Mouse (Mus musculus): ENCODE results near the gene Tcap.

Tcap gene

DNA sequence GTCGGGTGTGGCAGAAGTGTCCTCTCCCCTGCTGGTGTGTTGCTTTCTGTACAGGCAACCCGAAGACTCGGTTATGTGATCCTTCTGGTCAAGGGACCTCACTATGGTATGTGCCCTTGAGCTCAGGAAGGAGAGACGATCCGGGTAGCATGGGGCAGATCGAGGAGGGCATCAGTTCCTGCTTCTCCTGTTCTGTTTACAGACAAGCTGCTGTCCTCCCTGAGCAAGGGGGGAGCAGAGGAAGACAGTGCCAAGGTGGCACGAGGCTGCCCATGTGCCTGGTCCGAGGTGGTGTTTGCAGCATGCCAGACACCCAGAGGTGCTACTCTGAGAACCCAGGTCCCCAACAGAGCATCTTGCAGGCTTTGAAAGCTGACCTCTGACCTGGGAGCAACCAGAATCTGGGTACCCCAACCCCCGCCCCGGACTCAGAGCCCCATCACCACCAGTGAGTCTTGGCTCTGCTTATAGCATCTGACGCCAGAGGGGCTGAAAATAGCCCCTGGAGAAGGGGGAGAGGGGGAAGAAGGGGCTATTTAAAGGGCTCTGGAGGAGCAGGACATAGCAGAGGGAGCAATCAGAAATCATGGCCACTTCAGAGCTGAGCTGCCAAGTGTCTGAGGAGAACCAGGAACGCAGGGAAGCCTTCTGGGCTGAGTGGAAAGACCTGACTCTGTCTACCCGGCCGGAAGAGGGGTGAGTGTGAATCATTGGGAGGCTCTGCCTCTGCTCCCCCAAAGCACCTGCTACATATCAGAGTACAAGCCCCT is at the start of gene Tcap:
Gene Tcap (plus strand): TSS at position 551 of the 770 bp plus-strand sequence.
- peak; percentile 56 to 66 for DNase-seq

DNA sequence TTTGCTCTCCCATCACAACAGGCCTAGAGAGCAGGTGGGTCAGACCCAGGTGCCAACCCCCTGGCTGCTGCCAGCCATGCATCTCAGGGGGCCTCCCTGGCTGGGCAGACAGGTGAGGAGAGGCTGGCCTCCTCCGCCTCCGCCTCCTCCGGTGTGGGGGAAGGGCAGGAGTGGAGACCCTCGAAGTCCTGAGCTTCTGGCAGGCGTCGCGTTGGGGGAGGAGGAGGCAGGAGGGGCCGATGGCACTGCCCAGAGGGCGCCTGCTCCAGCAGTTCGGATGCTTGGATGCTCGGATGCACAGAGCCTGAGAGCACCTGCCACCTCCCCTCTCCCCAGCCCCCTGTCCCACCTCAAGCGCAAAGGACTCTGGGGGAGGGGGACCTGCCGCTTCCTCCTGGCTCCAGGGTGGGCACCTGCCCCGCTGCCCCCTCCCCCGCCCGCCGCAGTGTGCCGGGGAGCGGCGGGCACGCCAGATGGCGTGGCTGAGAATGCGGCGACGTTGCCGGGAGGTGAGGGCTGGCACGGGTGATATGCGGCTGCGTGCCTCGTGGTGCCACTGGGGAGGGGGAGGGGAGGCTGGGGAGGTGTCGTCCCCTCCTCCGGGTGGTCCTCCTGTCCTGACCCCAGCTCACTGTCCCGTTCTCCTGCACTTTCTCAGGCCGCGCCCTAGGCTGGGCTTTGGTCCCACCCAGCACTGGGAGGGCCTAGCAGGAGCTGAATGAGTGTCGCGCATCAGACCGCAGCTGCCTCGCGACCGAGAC is 49.5 kb upstream of the Tcap start:
- DNase-seq, result peak; percentile 92 to 94

GRCm38 (mm10) chr11:98335250-98335649 is 48.4 kb upstream of the Tcap start:
- peak; percentile 54 for DNase-seq

DNA sequence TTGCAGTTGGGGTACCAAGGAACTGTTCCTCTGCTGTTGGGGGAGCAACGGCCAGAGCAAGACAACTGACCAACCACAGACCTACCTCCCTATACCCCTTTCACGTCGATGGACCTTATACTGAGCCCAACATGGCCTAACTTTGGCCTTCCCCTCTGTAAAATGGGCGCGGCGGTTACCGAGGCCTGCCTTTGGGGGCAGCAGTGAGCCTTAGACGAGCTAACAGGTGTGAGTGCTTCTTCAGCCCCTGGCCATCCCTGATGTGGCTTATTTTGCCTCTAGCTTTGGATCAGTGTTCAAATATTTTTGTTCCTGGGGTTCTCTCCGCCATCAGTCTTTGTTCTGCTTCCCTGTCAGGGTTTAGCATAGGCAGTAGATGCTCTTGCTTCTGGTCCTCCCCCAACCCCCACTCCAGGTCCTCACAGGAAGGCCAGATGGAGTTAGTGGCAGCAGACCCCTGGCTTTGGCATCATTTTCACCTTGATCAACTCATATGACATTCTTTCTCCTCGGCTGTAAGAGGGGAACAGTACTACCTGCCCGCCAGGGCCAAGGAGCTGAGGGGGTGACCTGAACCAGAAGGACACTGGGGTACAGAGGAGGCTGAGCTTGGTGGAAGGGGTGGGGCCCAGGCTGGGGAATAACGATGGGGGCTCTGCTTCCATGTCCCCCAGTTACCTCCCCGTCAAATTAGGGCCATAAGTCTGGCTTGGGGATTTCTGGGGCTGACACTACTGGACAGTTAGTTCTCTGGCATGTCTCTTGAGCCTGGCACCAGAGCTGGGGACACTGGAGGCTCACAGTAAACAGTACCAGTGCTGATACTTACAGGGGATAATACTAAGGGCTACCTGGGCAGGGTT is 47.1 kb upstream of the Tcap start:
- peak; percentile 69 to 76 for DNase-seq

- peak; percentile 93 for DNase-seq
Measured at GRCm38 (mm10) chr11:98338507-98338961, 45.1 kb upstream of the Tcap start.

DNA sequence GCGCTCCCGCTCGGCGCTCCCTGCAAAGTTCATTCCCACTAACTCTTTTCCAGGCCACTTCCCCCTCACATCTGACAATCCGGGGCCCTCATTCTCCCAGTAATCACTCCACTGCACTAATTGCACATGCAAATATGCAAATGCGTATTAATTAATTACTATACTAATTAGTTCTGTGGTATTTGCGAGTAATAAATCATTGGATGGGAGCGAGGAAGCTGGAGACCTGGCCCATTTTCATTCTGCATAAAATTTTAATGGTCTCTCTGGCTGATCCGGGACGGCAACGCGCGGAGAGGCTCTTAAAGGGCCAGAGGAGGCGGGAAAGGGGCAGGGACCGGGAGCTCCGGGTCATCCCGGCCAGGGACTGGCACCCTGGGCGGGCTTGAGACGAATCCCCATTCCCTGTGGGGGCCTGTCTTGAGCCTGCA is 44.5 kb upstream of the Tcap start:
- DNase-seq, result peak; percentile 69 to 75

GRCm38 (mm10) chr11:98339679-98340287 is 43.8 kb upstream of the Tcap start:
- peak; percentile 77 to 82 for DNase-seq

- DNase-seq, result no peak
Measured at GRCm38 (mm10) chr11:98340597-98340996, 43.0 kb upstream of the Tcap start.

- DNase-seq, result no peak
Measured at GRCm38 (mm10) chr11:98341174-98341573, 42.4 kb upstream of the Tcap start.

DNA sequence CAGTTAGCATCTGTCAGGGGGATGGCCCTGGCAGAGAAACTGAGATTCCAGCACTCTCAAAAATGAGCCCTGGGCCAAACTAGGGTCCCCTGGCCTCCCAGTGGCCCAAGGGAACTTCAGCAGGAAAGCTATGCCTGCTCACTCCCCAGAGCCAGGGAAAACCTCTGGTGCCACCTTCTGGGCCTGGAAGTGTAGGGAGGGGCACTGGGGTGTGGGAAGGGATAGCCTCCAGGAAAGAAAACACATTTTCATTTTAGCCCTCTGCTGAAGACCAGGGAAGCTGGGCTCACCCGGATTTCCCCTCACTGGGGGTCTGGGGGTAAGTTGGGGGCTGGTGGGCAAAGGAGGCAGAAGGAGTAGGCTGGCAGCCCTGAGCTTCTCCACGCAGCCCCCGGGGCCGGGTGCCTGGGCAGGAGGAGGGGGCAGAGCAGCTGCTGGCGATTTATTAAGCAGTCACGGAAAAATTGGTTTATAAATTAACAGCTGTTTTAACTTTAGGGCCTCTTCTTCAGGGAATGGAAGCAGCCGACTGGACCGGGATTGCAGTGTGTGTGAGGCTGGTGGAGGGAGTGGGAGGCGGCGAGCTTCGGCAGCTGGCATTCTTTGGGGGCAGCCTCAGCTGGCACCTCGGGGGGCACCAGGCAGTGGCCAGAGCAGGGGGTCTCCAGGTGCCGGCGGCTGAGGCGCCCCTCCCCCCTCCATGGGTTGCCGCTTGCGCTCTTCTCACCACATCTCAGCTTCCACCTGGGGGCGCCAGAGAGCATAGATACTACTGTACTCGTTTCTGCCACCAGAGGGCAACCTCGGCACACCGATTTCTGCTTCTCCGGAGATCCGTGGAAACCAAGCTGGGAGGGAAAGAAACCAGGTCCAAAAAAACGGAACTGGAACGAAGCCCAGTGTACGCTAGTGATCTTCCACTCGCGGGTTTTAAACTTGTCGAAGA is 41.3 kb upstream of the Tcap start:
- peak; percentile 96 to 99 for DNase-seq

GRCm38 (mm10) chr11:98345253-98345652 is 38.4 kb upstream of the Tcap start:
- peak; percentile 94 to 96 for DNase-seq

GRCm38 (mm10) chr11:98346168-98346567 is 37.4 kb upstream of the Tcap start:
- peak in 1 of 2 experiments; percentile 9 for DNase-seq

- DNase-seq, result peak; percentile 62 to 74
Measured at GRCm38 (mm10) chr11:98347385-98348082, 36.1 kb upstream of the Tcap start.

DNA sequence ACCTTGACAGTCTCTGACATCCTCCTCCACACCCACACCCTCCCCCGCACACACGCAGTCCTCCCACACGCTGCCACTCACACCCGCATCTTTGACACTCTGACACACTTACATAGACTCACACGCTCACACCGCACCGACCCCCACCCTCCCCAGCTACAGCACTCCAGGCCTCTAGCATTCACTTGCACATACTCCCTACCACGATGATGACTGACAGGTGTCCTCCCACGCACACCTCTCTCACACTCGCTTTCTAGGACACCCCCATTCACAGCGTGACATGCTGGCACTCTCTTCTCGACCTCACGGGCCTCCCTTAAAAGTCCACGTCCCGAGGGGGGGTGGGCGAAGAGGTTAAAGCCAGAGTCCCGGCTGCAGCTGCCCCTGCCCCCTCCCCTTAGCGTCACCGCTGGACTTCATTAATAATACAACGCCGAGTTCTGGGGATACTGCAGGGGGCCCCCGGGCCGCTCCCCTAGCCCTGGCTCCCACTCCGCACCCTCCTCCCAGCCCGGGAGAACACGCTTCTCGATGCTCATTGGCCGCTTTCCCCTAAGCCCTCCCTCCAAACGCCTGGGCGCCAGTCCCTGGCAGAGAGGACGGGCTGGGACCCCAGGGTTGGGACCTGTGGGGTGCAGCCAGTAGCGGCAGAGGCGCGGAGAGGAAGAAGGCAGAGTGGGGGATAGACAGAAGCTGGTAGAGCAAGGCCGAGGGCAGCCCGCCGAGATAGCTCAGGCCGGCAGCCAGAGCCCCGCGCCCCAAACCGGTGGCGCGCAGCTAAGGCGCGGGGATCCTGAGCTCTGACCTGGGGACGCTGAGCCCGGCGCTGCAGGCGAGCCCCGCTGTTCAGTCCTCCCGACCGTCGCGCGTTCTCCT is 35.3 kb upstream of the Tcap start, which contains the start of gene Ppp1r1b:
Gene Ppp1r1b (plus strand): TSS at position 322 of the 879 bp plus-strand sequence.
- peak; percentile 80 to 81 for DNase-seq

DNA sequence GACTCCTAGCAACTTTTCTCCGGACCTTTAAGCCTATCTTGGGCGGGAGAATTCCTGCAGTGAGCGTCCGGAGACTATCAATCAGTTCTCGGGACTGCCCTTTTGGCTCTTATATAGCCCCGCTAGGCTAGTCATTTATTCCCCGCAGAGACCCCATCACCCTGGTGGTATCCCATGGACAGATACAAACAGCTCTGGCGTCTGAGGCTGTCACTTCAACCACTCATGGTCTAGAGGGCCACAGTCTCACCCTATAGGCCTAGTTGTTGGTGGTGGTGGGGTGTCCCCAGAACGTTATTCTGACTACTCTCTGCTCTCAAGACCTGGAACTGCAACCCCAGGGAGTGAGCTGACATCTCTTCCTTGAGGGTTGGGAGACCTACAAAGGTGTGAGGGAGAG is 34.3 kb upstream of the Tcap start:
- DNase-seq, result no peak

DNA sequence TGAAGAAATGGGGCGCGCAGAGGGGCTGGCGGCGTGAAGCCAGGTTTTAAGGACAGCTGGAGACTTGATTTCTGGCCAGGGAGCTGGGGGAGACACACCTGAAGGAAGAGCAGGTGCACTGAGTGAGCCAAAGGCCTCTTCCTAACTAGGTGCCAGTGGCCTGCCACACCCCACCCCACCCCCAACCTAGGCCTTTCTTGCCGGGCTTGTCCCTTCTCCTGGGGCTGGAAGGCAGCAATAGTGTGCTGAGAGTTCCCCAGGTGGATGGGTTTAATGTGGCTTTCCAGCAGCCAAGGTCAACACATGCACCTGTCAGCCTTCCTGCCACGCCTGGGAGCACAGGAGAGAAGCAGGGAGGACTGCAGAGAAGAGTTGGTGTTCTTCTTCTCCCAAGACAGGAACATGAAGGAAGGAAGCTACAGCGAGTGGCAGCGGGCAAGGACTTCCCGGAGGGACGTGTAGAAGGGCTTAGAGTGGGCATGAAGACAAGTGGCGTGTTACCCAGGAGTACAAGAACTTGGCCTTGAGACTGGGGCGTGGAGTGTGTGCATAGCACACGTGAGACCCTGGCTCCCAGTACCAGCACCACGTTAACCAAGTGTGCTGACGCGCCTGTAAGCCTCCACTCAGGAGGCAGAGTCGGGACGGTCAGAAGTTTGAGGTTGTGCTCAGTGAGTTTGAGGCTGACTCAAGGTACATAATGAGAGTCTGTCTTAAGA is 31.2 kb upstream of the Tcap start:
- peak in 1 of 2 experiments; percentile 15 for DNase-seq

DNA sequence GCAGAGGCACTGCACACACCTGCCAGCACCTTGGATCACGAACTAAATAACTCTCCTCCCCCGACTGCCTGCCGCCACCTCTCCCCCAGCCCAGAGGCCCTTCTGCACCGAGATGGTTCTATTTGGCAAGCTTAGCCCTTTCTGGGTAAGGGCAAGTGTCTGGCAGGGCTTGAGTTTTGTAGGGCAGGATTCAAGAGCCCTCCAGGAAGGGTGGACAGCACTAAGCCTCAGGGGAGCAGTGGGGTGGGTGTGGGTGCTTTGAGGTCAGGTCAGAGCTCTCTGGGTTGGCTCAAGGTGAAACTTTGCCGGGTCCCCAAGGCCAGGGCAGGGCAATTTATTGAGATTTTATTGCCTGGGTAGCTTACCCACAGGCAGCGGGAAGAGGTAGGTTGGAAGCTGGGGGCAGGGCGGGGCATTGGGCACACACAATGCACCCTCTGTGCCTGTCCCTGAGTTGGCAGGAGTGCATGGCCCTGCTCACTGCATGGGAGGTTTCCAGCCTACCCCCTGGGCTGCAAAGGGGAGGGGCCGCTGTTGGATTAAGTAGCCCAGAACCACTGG is 29.9 kb upstream of the Tcap start:
- peak in 1 of 2 experiments; percentile 32 for DNase-seq

DNA sequence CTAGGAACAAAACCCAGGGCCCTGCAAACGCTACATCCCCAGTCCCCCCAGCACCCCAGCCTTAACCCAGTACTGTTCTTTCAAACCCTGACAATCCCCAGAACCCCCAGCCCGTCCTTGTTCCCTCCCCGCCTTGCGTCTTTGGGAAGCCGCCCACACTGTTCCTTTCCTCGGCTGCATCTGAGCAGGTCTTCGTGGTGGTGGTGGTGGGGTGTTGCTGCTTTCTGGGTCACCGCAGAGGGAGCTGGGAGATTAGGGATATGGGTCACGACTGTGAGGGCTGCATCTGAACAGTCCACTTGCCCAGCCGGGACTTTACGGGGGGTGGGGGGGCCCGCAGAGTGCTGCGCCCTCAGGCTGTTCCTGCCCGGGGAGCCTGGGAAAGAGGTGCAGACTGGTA is 29.2 kb upstream of the Tcap start:
- peak in 1 of 2 experiments; percentile 4 for DNase-seq

Measured in cerebellum, postnatal 10 days (tissue).